Mouse (Mus musculus) gastrocnemius, postnatal 14 days (tissue): ENCODE results near the gene Gm5788. TPM values are rescaled to one million over a fixed set of nuclear protein-coding genes. Genes with fewer than 3 reads are reported as not detected.
A peak's percentile ranks its signal among the peaks of the same experiment; 100 is the strongest.
"Not testable (repeated sequence)": the region's sequence is repeated elsewhere in the genome, so short reads cannot be mapped to it uniquely, and the experiment has no call there.

Source experiments
- DNase-seq: peaks from one replicate; pipeline ENCODE4 v3.0.0; 2021; ENCODE audit warnings: mixed read lengths
- intact Hi-C: fragments of 180-260 bp; cut with DNase I; formaldehyde crosslinking; loops from one replicate; pipeline ENCODE4 v1.15.1; 2025; ENCODE audit warnings: low total_unique reads
- long read RNA-seq, 2 experiments: library from polyadenylated mRNA; stranded (forward); transcript quantifications; one replicate each; pipeline ENCODE4 v2.0.0; 2021
- total RNA-seq, 2 experiments: library from RNA; stranded (reverse); gene quantifications; 2 replicates each; pipeline ENCODE4 v1.2.3; 2021

Gm5788 gene
- total RNA-seq: not detected
- long read RNA-seq, experiment 1: 0 reads
- long read RNA-seq, experiment 2: 0 reads

DNA sequence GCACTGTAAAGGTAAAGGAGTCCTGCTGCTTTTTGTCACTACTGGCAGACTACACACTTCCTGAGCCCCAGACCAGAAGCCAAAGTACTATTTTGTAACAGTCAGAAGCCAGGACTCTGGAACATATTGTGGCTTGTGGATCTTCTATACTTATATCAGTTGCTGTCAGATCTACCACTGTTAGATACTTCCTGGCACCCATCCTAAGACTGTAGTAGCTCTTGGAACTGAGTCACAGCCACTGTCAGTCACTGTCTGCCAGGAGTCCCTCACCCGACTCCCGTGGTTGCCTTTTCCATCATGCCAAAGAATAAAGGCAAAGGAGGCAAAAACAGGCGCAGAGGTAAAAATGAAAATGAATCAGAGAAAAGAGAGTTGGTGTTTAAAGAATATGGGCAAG, at the start of gene Gm5788:
Gene Gm5788 (plus strand): TSS at position 301 of the 400 bp plus-strand sequence.
- intact Hi-C loops, DNase-seq: not testable (repeated sequence)

DNA sequence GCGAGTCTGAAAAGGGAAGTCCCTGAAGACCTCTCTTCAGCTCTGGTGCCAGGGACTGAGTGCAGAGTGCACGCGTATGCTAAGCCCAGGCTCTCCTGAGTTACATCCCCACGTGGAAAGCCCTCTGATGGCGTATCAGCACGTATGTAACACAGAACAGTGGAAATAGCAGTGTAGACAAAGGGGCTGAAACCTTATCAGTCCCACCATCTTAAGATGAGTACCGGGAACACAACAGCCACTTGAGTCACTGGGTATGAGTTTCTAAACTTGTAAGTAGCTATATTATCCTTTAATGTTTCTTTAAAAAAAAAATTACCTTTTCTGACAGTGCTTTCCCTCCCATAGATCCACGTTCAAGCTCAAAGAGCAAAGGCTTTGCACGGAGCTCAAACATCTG, 45.1 kb upstream of the Gm5788 start:
- intact Hi-C loops: no loop called here
- no peak for DNase-seq

DNA sequence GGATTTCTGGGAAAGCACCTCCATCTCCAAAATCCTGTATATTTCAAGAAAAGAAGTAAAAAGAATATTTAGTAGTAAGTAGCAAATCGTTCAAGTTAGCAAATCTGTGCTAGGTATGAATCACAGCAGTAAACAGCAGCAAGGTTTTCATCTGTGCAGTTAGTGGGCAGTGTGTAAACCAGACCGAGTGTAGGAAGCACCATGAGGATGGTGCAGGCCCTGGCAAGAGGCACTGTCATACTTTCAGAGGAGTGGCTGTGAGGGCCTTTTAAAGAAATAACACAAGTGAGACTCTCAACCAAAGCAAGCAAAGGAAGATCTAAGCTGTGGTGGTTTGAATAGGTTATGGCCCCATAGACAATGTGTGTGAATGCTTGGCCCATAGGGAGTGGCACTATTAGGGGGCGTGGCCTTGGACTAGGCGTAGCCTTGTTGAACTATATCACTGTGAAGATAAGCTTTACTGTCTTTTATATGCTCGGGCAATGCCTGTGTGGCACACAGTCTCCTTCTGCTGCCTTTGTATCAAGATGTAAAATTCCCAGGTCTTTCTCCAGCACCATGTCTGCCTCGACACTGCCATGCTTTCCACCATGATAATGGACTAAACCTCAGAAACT, 29.7 kb upstream of the Gm5788 start:
- no peak for DNase-seq
- intact Hi-C loops: no loop called here

DNA sequence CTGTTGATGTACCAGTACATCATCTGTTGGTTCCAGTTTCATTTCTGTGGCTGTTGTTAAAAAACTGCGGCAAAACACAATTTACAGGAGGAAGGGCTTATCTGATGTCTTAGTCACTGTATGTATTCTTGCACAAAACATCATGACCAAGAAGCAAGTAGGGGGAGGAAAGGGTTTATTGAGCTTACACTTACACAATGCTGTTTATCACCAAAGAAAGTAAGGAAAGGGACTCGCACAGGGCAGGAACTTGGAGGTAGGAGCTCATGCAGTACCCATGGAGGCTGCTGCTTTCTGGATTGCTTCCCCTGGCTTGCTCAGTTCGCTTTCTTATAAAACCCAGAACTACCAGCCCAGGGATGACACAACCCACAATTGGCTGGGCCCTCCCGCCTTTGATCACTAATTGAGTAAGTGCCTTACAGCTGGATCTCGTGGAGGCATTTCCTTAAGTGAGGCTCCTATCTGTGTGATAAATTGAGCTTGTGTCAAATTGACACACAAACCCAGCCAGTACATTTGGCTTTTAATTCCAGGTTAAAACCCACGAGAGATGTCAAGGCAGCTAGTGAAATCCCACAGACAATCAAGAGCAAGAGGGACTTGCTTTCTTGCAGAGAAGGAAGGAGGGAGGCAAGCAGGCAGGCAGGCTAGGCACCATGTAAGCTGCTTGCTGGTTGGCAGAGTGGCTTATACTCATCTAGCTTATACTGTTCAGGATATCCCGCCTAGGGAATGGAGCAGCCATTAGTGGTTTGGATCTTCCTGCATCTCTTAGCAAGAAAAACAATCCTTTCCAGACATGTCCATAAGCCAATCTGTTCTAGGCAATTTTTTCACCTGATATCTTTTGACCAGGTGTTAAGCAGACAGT, 24.0 kb upstream of the Gm5788 start:
- no peak for DNase-seq
- intact Hi-C loops: no loop called here

- intact Hi-C loops: no loop called here
- no peak for DNase-seq
Observed at GRCm38 (mm10) chr12:87471421-87471963, 23.0 kb upstream of the Gm5788 start.

DNA sequence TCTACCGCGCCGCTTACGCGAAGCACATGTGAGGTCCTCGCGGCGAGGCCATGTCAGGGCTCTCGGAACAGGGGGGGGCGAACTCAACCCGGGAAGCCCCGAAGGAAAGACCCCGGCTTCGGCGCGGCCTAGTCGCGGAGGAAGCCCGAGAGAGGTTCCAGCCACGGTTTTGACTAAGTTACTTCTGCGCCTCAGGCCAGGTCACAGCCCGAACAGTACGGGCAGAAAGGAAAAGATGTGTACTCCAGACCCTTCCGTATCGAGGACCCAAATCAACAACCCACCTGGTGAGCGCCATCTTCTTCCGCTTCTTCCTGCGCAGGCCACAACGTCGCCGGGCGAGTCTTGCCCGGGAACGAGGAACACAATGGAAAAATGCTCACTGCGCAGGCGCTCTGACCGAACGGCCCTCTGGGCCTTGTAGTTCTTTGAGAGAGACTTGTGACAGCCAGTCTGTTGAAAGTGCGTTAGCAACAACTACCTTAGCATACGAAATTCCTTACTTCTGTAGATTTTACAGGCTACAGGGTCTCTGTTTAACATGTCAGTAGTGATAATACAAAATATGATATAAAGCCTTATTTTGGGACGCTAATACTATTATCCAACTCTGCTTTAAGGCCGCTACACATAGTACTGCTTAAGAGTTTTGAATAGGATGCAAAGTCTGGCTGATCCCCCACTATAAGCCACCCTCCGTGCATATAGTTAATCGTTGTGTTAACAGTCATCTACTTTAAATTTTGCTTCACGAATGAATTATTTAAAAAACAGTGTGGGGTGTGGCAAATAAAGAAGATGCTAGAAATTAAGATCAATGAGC, 22.3 kb upstream of the Gm5788 start, which contains the start of gene Snw1:
Gene Snw1 (minus strand): TSS at position 311 of the 823 bp plus-strand sequence.
- intact Hi-C loops: no loop called here
- DNase-seq: peak; percentile 94

GRCm38 (mm10) chr12:87474756-87475155, 19.8 kb upstream of the Gm5788 start:
- intact Hi-C loops: no loop called here
- DNase-seq: no peak

DNA sequence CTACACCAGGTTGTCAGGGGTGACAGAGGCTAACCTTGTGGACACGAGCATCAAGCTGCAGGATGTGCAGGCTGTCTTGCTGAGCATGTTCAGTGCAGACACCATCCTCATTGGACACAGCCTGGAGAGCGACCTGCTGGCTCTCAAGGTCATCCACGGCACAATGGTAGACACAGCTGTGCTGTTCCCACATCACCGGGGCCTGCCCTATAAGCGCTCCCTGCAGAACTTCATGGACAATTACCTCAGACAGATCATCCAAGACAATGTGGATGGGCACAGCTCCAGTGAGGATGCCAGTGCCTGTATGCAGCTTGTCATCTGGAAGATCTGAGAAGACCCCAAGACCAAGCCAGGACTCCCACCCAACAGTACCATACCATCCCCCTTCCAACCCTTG, 12.0 kb upstream of the Gm5788 start:
- intact Hi-C loops: not testable (repeated sequence)

GRCm38 (mm10) chr12:87488683-87489082, 5.8 kb upstream of the Gm5788 start:
- intact Hi-C loops, DNase-seq: not testable (repeated sequence)

More for the DNA sequence above, 12.0 kb upstream of the Gm5788 start:
- DNase-seq: not testable (repeated sequence)

GRCm38 (mm10) chr12:87514016-87514415, 19.5 kb downstream of the Gm5788 start, which contains the start of gene Gm8300:
TSS of gene Gm8300 (plus strand) at chr12:87514316.
- DNase-seq, intact Hi-C loops: not testable (repeated sequence)

- DNase-seq, intact Hi-C loops: not testable (repeated sequence)
Observed at GRCm38 (mm10) chr12:87519616-87520015, 25.1 kb downstream of the Gm5788 start.

- no peak for DNase-seq
- intact Hi-C loops: no loop called here
Observed at GRCm38 (mm10) chr12:87543927-87544326, 49.4 kb downstream of the Gm5788 start.

Other genes with a start within 250 kb of the Gm5788 start
- 10 to 100 TPM in 1 of 2 experiments, 1 to 10 TPM in 1; 9.0 to 11.0 TPM for gene Vipas39, start 228.5 kb upstream of the Gm5788 start, total RNA-seq
- gene Ahsa1, start 228.2 kb upstream of the Gm5788 start, total RNA-seq: 100 to 1,000 TPM; 111 to 115 TPM
- gene Ism2, start 195.0 kb upstream of the Gm5788 start, total RNA-seq: under 1 TPM in 1 of 2 experiments, not detected in 1; 0.08 TPM
- gene Sptlc2, start 106.4 kb upstream of the Gm5788 start, total RNA-seq: 10 to 100 TPM; 16.8 to 20.2 TPM
- 100 to 1,000 TPM; 142 to 154 TPM for gene Slirp, start 50.8 kb upstream of the Gm5788 start, total RNA-seq
- gene Alkbh1, start 50.7 kb upstream of the Gm5788 start, total RNA-seq: 1 to 10 TPM; 6.0 to 7.6 TPM
- 10 to 100 TPM; 43.7 to 44.7 TPM for gene Snw1, start 22.4 kb upstream of the Gm5788 start, total RNA-seq
- gene Gm8300, start 19.6 kb downstream of the Gm5788 start, total RNA-seq: not detected
- gene Oog1, start 108.0 kb downstream of the Gm5788 start, total RNA-seq: not detected
- gene Gm4027, start 124.1 kb downstream of the Gm5788 start, total RNA-seq: not detected
- gene Gm16381, start 149.9 kb downstream of the Gm5788 start, total RNA-seq: not detected